Mouse (Mus musculus) Patski (cell line): Measurements from ENCODE around the gene Bmper. TPM values are rescaled to one million over a fixed set of nuclear protein-coding genes. Genes with fewer than 3 reads are reported as not detected.

Experiments
- ATAC-seq: fragments of 100-300 bp; one replicate; pipeline ENCODE4 v1.8.0; 2021
- CTCF ChIA-PET: fragments of 350-600 bp; sonication (Branson Sonifier 250); formaldehyde crosslinking; loops from one replicate; lab custom pipeline; 2022; ENCODE audit warnings: inconsistent platforms; lab: Charles Lee
- POLR2A ChIA-PET: fragments of 350-600 bp; sonication (Branson Sonifier 250); formaldehyde crosslinking; loops from one replicate; lab custom pipeline; 2022; ENCODE audit warnings: antibody characterized with exemption, inconsistent platforms; lab: Charles Lee
- DNase-seq: peaks from one replicate; pipeline ENCODE4 v3.0.0-alpha.2; 2011; ENCODE audit warnings: low read depth, low spot score
- H3K27me3 ChIP-seq: fragments of 371-371 bp; one replicate; pipeline ENCODE4 v1.5.1; 2021
- CTCF ChIP-seq: fragments of 100-300 bp; IDR thresholded peaks from one replicate; pipeline ENCODE4 v1.5.1; 2021
- in situ Hi-C: fragments of 300-500 bp; cut with MboI; formaldehyde crosslinking; loops from 3 replicates; pipeline ENCODE4 v1.11.1; 2018; ENCODE audit warnings: low pct_unique_long_range_greater_than_20kb, mixed read lengths
- polyA plus RNA-seq: library from polyadenylated mRNA; unstranded; gene quantifications from one replicate; pipeline ENCODE4 v1.2.3, GENCODE M21; 2021

Gene Bmper
- polyA plus RNA-seq, 1 experiment from 2014 or later: 1.4 TPM

- POLR2A ChIA-PET: no interaction called here
- no peak for ATAC-seq
- no peak for DNase-seq
- no peaks in the 10 kb centered on the region for H3K27me3 ChIP-seq
- in situ Hi-C loops: no loop called here
- no peak for TF ChIP-seq CTCF
- CTCF ChIA-PET: interaction anchor here (1.9 to 2.8 kb wide), 2 partner anchors 10 to 15 kb away, joined by 5 to 13 read pairs; no protein-coding TSS in a partner anchor
These were observed 12.6 kb downstream of the Bmper start for GRCm38 (mm10) chr9:23235368-23236002.

GRCm38 (mm10) chr9:23236635-23237279, 13.9 kb downstream of the Bmper start:
- ChIA-PET POLR2A (no interaction called here), CTCF (interaction anchor here (1.0 to 2.8 kb wide), 3 partner anchors 8 to 13 kb away, joined by 4 to 13 read pairs (median 5); no protein-coding TSS in a partner anchor)
- in situ Hi-C loops: no loop called here
- no peak for DNase-seq
- H3K27me3 ChIP-seq: no peaks in the 10 kb centered on the region
- no peak for ATAC-seq
- no peak for TF ChIP-seq CTCF

- ChIA-PET CTCF (interaction anchor here (0.7 to 1.0 kb wide), 2 partner anchors 8 to 531 kb away, joined by 3 to 4 read pairs; no protein-coding TSS in a partner anchor), POLR2A (no interaction called here)
- no peak for DNase-seq
- ATAC-seq: no peak
- no peaks in the 10 kb centered on the region for H3K27me3 ChIP-seq
- in situ Hi-C loops: no loop called here
- no peak for TF ChIP-seq CTCF
These were observed 16.1 kb downstream of the Bmper start for GRCm38 (mm10) chr9:23239011-23239410.

GRCm38 (mm10) chr9:23242911-23243310, 20.0 kb downstream of the Bmper start:
- CTCF ChIA-PET: no interaction called here
- DNase-seq (no peak), ATAC-seq (no peak)
- in situ Hi-C loops: loop anchor here (10.0 kb wide), 1 partner anchor 688 kb away; no protein-coding TSS in a partner anchor
- no peaks in the 10 kb centered on the region for H3K27me3 ChIP-seq
- no peak for TF ChIP-seq CTCF
- POLR2A ChIA-PET: no interaction called here

- ChIA-PET POLR2A (no interaction called here), CTCF (no interaction called here)
- no peaks in the 10 kb centered on the region for H3K27me3 ChIP-seq
- in situ Hi-C loops: loop anchor here (10.0 kb wide), 1 partner anchor 689 kb away; no protein-coding TSS in a partner anchor
- ATAC-seq: no peak
- no peak for DNase-seq
- TF ChIP-seq CTCF: no peak
These were observed 21.0 kb downstream of the Bmper start for GRCm38 (mm10) chr9:23243869-23244268.

GRCm38 (mm10) chr9:23246389-23246788, 23.5 kb downstream of the Bmper start:
- in situ Hi-C loops: loop anchor here (10.0 kb wide), 1 partner anchor 692 kb away; no protein-coding TSS in a partner anchor
- no peak for TF ChIP-seq CTCF
- no peaks in the 10 kb centered on the region for H3K27me3 ChIP-seq
- DNase-seq (no peak), ATAC-seq (no peak)
- ChIA-PET POLR2A (no interaction called here), CTCF (interaction anchor here (2.1 kb wide), 1 partner anchor 10 kb away, joined by 7 read pairs; no protein-coding TSS in a partner anchor)

GRCm38 (mm10) chr9:23250026-23250425, 27.1 kb downstream of the Bmper start:
- in situ Hi-C loops: loop anchor here (25.0 kb wide), 1 partner anchor 1262 kb away; the partner anchor contains the start of gene Dpy19l1
- H3K27me3 ChIP-seq: no peaks in the 10 kb centered on the region
- DNase-seq (peak; percentile 43), ATAC-seq (peak; percentile 70)
- TF ChIP-seq CTCF: peak; percentile 96
- ChIA-PET CTCF (interaction anchor here (1.0 to 2.0 kb wide), 4 partner anchors 14 to 278 kb away, joined by 3 to 9 read pairs (median 4); no protein-coding TSS in a partner anchor), POLR2A (interaction anchor here (0.6 kb wide), 1 partner anchor 537 kb away, joined by 3 read pairs; no protein-coding TSS in a partner anchor)

GRCm38 (mm10) chr9:23251001-23251400, 28.1 kb downstream of the Bmper start:
- POLR2A ChIA-PET: no interaction called here
- DNase-seq: peak; percentile 20
- H3K27me3 ChIP-seq: no peaks in the 10 kb centered on the region
- no peak for TF ChIP-seq CTCF
- no peak for ATAC-seq
- CTCF ChIA-PET: interaction anchor here (1.1 to 2.0 kb wide), 4 partner anchors 13 to 31 kb away, joined by 4 to 9 read pairs (median 5); no protein-coding TSS in a partner anchor
- in situ Hi-C loops: loop anchor here (25.0 kb wide), 1 partner anchor 1261 kb away; the partner anchor contains the start of gene Dpy19l1

- POLR2A ChIA-PET: no interaction called here
- no peak for DNase-seq
These were observed 30.7 kb downstream of the Bmper start for GRCm38 (mm10) chr9:23253624-23254023.

More at GRCm38 (mm10) chr9:23253624-23254023, 30.7 kb downstream of the Bmper start:
- ATAC-seq: no peak
- TF ChIP-seq CTCF: no peak
- H3K27me3 ChIP-seq: no peaks in the 10 kb centered on the region
- CTCF ChIA-PET: no interaction called here
- in situ Hi-C loops: loop anchor here (25.0 kb wide), 1 partner anchor 1259 kb away; the partner anchor contains the start of gene Dpy19l1
